In genomic region chr1:97976873-97977473, GRCm38 (mm10) we compare ENCODE assay signal across 8 mouse cellular contexts.
DNase-seq lines count a peak whose midpoint lies in the region; ATAC-seq and TF ChIP-seq lines count a peak whose summit lies in the region.

No protein-coding gene starts in this region.

- no peaks in the 10 kb centered on the region for H3K4me1 ChIP-seq in ES-Bruce4 (ENCODE audit: control insufficient read depth, insufficient read depth, low read length)
- H3K4me1 ChIP-seq in heart, embryonic 12.5 days (replicated peaks): peaks cover 32% of the 10 kb centered on the region
- H3K4me1 ChIP-seq in kidney, postnatal 0 days (replicated peaks; ENCODE audit: insufficient read depth, low read length): no peaks in the 10 kb centered on the region
- 0 out of 2 replicates have a peak, but pooled peaks cover 6% of the 10 kb centered on the region for H3K4me1 ChIP-seq in liver, embryonic 15.5 days (replicated peaks)
- H3K4me1 ChIP-seq in neural tube, embryonic 13.5 days (replicated peaks): peaks cover 30% of the 10 kb centered on the region

- no peak overlapping the region for H3K27ac ChIP-seq in ES-Bruce4 (ENCODE audit: insufficient read depth, low read length)
- H3K27ac ChIP-seq in heart, embryonic 12.5 days (ENCODE audit: poor library complexity, severe bottlenecking): peak overlapping the region; percentile 99
- peak overlapping the region; percentile 84 for H3K27ac ChIP-seq in kidney, postnatal 0 days
- 0 out of 2 replicates have a peak overlapping the region, but pooled peaks have one; percentile 38 for H3K27ac ChIP-seq in liver, embryonic 15.5 days (replicated peaks)
- peak overlapping the region; percentile 91 for H3K27ac ChIP-seq in neural tube, embryonic 13.5 days (replicated peaks)

- 0 out of 2 replicates have a peak, but pooled peaks cover 1% of the 10 kb centered on the region for H3K27me3 ChIP-seq in ES-Bruce4 (ENCODE audit: control insufficient read depth, insufficient read depth, low read length, poor library complexity, severe bottlenecking)
- H3K27me3 ChIP-seq in heart, embryonic 12.5 days (replicated peaks): no peaks in the 10 kb centered on the region
- no peaks in the 10 kb centered on the region for H3K27me3 ChIP-seq in kidney, postnatal 0 days (ENCODE audit: insufficient read depth, low read length)
- peaks cover 12% of the 10 kb centered on the region for H3K27me3 ChIP-seq in liver, embryonic 15.5 days
- no peaks in the 10 kb centered on the region for H3K27me3 ChIP-seq in neural tube, embryonic 13.5 days

- peak overlapping the region; percentile 49 for H3K9ac ChIP-seq in ES-Bruce4 (ENCODE audit: low read depth, poor library complexity, severe bottlenecking)
- peak overlapping the region; percentile 87 for H3K9ac ChIP-seq in heart, embryonic 12.5 days
- H3K9ac ChIP-seq in kidney, postnatal 0 days (ENCODE audit: low read depth, low read length): peak overlapping the region; percentile 68
- H3K9ac ChIP-seq in liver, embryonic 15.5 days: peak overlapping the region; percentile 15; the same call in 1 of the 2 replicates
- H3K9ac ChIP-seq in neural tube, embryonic 13.5 days: peak overlapping the region; percentile 79

- H3K4me2 ChIP-seq in heart, embryonic 12.5 days: peak overlapping the region; percentile 63
- H3K4me2 ChIP-seq in kidney, postnatal 0 days (ENCODE audit: low read length): peak overlapping the region; percentile 80
- peak overlapping the region; percentile 71 for H3K4me2 ChIP-seq in liver, embryonic 15.5 days
- H3K4me2 ChIP-seq in neural tube, embryonic 13.5 days: peak overlapping the region; percentile 65

- TF ChIP-seq CTCF in ES-Bruce4 (IDR thresholded peaks at IDR 0.05; ENCODE audit: low read depth, low read length): no peak
- no peak for TF ChIP-seq CTCF in brain, embryonic 14.5 days (IDR thresholded peaks at IDR 0.05; ENCODE audit: borderline replicate concordance, extremely low read depth, insufficient read depth, insufficient read length)
- TF ChIP-seq CTCF in kidney, postnatal 0 days (IDR thresholded peaks at IDR 0.05; ENCODE audit: low read depth): peak; percentile 35; the same call in 1 of the 2 replicates

- H3K36me3 ChIP-seq in ES-Bruce4 (ENCODE audit: control insufficient read depth, insufficient read depth, low read length, poor library complexity, severe bottlenecking): no peaks in the 10 kb centered on the region
- peaks cover 15% of the 10 kb centered on the region for H3K36me3 ChIP-seq in heart, embryonic 12.5 days
- H3K36me3 ChIP-seq in kidney, postnatal 0 days (ENCODE audit: insufficient read depth, low read length): no peaks in the 10 kb centered on the region
- H3K36me3 ChIP-seq in liver, embryonic 15.5 days (replicated peaks): no peaks in the 10 kb centered on the region
- H3K36me3 ChIP-seq in neural tube, embryonic 13.5 days: no peaks in the 10 kb centered on the region

- TF ChIP-seq POLR2A in ES-Bruce4 (IDR thresholded peaks at IDR 0.05; ENCODE audit: insufficient read depth, low read length): no peak
- TF ChIP-seq POLR2A in brain, embryonic 14.5 days (IDR thresholded peaks at IDR 0.05; ENCODE audit: borderline replicate concordance, extremely low read depth, insufficient read depth, insufficient read length, poor library complexity, severe bottlenecking): no peak

- H3K9me3 ChIP-seq in ES-Bruce4 (replicated peaks; ENCODE audit: control insufficient read depth, insufficient read depth, low read length, poor library complexity, severe bottlenecking): no peaks in the 10 kb centered on the region
- H3K9me3 ChIP-seq in heart, embryonic 12.5 days (replicated peaks): no peaks in the 10 kb centered on the region
- no peaks in the 10 kb centered on the region for H3K9me3 ChIP-seq in kidney, postnatal 0 days (replicated peaks; ENCODE audit: low read length)
- H3K9me3 ChIP-seq in liver, embryonic 15.5 days (replicated peaks): no peaks in the 10 kb centered on the region
- H3K9me3 ChIP-seq in neural tube, embryonic 13.5 days: no peaks in the 10 kb centered on the region

- whole genome bisulfite sequencing in heart, embryonic 12.5 days: under 1% methylated on average over 47 of the region's 47 CpGs
- WGBS in kidney, postnatal 0 days: under 1% methylated on average over 40 of the region's 47 CpGs
- WGBS in liver, embryonic 15.5 days (ENCODE audit: insufficient replicate concordance): under 1% methylated on average over 47 of the region's 47 CpGs
- under 1% methylated on average over 47 of the region's 47 CpGs for WGBS in neural tube, embryonic 13.5 days

- peak; percentile 96 for ATAC-seq in heart, embryonic 12.5 days (ENCODE audit: insufficient number of reproducible peaks, low FRiP score)
- ATAC-seq in kidney, postnatal 0 days (replicated peaks; ENCODE audit: low FRiP score, low read depth): peak; percentile 94
- ATAC-seq in liver, embryonic 15.5 days (ENCODE audit: insufficient read depth): peak; percentile 76
- ATAC-seq in neural tube, embryonic 13.5 days (ENCODE audit: low read depth): peak; percentile 89

- DNase-seq in brain, embryonic 14.5 days (ENCODE audit: low read depth): peak; percentile 89
- DNase-seq in fibroblast of lung, adult 2 months (ENCODE audit: low read depth): peak; percentile 90
- DNase-seq in kidney, postnatal 0 days (ENCODE audit: low spot score): peak; percentile 90
- peak; percentile 73 for DNase-seq in urinary bladder, postnatal 14 days (ENCODE audit: low spot score)

- peak overlapping the region; percentile 62 for H3K4me3 ChIP-seq in ES-Bruce4 (ENCODE audit: low read depth, low read length)
- H3K4me3 ChIP-seq in heart, embryonic 12.5 days: peak overlapping the region; percentile 63
- peak overlapping the region; percentile 54 for H3K4me3 ChIP-seq in kidney, postnatal 0 days (replicated peaks; ENCODE audit: low read depth, low read length)
- H3K4me3 ChIP-seq in liver, embryonic 15.5 days (replicated peaks): peak overlapping the region; percentile 49
- peak overlapping the region; percentile 53 for H3K4me3 ChIP-seq in neural tube, embryonic 13.5 days

- TF ChIP-seq EP300 in ES-Bruce4 (IDR thresholded peaks at IDR 0.05; ENCODE audit: insufficient read depth, low read depth, low read length): no peak

Comparison
In these comparisons a context has a peak if more than half of its experiments do, and no peak if none do; other contexts are left out.
1. H3K9ac ChIP-seq: peak in every context shown above with its lines; median percentile 87 in heart, embryonic 12.5 days; 79 in neural tube, embryonic 13.5 days; 68 in kidney, postnatal 0 days; 49 in ES-Bruce4; 15 in liver, embryonic 15.5 days.